Mouse (Mus musculus) fat pad, adult 2 months (tissue): ENCODE data around the gene Spaca4.

Experiments
- DNase-seq: peaks from one replicate; pipeline ENCODE4 v3.0.0-alpha.2; 2011; ENCODE audit warnings: low read depth, low spot score; ENCODE audit errors: extremely low read depth

Gene Spaca4

DNA sequence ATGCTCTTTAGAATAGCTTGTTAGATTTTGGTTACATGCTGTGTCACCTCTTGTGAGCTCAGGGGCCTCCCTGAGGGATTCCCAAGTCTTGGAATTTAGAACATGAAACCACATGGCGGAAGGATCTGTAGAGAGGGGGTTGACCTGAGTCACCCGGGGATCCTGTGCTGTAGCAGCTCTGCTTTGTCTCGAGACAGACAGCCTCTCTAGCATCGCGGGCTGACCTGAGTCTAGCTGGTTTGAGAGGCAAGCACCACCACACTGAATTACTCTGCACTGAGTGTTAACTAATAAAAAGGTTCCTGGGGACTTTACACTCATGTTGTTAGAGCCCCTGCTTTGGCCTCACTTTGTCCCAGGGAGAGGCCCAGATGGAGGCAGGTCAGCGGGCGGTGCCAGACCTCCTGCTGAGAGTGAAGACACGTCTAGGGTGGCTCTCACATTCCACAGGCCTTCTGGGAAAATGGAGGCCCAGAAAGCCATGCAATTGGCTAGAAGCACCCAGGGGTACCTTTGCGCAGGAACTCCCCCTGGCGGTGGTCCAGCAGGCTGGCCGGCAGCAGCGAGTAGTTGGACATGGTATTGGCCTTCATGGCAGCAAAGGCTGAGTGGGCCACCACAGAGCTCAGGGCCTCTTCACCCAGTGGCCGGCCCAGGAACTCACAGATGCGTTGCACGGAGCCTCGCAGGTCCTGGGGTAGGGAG lies 5.3 kb upstream of the Spaca4 start:
- no peak for DNase-seq

DNA sequence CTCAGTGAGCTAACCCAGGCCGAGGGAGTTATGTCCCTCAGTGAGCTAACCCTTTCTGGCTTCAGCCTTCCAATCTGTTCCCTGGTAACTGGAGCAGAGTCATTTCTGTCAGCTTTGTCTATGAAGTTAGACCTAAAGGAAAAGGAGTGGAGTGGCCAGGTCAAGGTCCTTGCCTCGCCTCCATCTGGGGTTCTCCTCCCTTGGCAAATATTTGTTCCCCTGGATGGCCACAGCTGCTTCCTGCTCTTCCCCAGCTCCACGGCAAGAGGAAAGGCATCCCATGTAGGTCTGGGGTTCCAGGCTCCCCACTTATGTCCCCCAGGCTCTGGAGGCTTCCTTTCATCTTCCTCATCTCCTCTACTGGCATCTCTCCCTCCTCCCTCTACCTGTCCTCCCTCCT lies 2.0 kb upstream of the Spaca4 start:
- no peak for DNase-seq

DNA sequence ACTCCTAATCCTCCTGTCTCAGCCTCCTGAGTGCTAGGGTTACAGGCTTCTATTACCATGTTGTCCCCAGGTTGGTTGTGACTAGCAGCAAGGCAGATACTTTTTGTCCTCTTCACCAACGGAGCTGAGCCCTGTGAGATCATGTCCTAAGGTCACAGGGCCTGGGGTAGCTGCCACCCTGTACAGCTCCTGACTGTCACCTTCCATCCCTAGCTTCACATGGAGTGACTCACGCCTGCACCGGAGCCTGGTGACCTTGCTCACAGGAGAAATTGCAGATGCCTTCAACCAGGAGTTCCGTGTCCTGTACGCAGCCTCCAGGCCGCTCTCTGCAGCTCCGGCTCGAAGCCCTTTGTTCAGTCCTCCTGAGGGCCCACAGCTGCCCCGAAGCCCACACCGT lies 806 bp upstream of the Spaca4 start:
- DNase-seq, result no peak

DNA sequence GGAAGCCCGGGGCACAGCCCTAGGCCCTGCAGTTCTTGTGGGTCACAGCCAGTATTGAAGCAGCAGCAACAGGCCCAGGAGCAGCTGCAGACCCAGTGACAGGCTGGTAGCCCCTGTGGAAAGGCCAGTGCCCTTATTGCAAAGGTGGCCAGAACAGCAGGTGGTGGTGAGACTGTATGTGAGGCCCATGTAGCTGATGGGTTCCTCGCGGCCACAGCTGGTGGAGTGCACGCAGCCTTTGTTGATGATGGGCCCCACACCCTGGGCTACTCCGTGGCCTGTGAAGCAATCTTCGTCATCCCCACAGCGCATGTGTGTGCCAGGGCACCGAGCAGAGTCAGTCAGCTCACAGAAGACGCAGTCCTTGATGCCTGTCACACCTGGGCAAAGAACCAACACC lies 462 bp downstream of the Spaca4 start:
- no peak for DNase-seq

DNA sequence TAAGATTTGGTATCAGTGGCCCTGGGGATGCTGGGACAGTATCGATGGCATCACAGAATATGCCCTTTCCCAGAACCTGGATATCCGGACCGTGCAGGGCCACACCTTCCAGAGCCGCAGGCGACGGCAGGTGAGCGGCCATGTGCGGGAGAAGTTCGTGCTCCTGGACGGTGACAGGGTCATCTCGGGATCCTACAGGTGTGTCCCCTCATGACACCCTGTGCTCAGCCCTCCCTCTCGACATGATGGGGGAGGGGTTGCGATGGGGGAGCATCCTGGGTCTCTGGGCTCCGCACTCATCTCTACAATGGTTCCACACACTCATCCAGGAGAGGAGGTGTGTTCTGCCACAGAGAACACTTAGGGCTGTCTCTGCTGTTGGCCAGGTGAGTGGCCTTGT lies 1.8 kb downstream of the Spaca4 start:
- no peak for DNase-seq

DNA sequence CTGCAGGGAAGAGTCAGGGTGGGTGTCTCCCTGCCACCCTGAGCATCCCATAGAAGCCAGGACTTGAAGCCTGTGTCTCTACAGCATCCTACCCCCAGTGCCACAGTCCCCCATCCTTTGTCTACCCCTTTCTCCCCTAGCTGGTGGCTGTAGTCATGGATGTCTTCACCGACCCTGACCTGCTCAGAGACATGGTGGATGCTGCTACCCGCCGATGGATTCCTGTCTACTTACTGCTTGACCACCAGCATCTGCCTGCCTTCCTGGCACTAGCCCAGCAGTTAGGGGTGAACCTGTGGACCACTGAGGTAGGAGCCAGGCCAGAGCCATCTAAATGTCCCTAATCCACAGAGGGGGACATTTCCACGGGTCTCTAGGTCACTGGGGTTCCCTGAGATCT lies 2.3 kb downstream of the Spaca4 start:
- no peak for DNase-seq

DNA sequence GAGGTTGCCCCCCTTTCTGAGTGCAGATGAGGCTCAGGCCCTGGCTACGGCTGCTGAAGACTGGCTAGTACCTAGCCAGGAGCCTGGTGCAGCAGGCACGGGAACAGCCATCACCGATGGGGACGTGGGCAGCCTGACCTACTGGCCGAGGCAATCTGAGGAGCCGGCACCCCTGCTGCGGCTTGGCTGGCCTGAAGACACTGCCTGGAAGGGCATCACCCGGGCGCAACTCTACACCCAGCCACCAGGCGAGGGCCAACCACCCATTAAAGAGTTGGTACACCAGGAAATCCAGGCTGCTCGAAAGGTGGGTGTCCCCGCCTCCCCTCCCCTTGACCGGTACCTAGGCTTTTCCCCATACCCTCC lies 3.3 kb downstream of the Spaca4 start:
- no peak for DNase-seq

DNA sequence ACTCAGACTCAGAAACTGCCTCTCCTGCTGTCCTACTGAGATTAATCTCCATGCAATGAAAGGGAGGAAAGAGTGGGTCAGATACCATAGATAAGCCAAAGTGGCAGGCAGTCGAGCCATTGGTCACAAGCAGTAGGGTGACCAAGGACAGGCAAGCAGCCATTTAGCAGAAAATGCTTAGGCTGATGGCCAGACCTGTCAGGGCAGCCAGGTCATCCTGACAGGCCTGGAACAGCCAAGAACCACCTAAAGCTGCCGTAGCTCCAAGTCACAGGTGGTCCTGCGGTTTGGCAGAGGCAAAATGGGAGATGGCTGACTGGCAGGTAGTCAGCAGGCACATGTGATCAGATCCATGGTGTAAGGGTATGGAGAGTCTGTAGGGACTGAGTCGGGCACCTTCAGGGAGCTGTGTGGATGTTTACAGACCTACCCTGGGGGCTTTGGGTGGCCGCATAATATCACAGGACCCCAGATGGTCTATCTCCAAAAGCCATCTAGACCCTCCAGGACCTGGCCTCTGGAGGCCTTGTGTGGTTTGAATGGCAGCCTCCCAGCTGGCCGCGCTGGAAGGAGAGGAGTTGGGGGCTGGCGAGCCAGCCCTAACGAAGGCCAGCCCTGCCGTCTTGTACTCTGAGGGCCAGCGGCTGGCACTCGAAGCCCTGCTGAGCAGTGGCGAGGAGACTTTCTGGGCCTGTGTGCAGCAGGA lies 3.8 kb downstream of the Spaca4 start:
- no peak for DNase-seq

DNA sequence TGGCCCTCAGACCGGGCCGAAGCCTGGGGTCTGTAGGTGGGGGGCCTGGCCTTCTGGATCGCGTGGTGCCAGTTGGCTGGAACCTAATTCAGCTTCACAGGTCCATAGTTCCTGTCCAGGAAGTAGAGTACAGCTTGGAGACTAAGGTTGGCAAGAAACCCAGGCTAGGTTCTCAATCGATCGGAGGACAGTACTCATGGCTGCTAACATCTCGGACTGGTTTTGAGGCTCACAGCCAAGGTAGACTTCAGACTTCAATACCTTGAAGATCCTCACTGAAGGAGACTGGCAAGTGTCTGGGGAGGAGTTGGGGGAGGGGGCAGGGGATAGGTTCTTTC lies 4.4 kb downstream of the Spaca4 start:
- no peak for DNase-seq

DNA sequence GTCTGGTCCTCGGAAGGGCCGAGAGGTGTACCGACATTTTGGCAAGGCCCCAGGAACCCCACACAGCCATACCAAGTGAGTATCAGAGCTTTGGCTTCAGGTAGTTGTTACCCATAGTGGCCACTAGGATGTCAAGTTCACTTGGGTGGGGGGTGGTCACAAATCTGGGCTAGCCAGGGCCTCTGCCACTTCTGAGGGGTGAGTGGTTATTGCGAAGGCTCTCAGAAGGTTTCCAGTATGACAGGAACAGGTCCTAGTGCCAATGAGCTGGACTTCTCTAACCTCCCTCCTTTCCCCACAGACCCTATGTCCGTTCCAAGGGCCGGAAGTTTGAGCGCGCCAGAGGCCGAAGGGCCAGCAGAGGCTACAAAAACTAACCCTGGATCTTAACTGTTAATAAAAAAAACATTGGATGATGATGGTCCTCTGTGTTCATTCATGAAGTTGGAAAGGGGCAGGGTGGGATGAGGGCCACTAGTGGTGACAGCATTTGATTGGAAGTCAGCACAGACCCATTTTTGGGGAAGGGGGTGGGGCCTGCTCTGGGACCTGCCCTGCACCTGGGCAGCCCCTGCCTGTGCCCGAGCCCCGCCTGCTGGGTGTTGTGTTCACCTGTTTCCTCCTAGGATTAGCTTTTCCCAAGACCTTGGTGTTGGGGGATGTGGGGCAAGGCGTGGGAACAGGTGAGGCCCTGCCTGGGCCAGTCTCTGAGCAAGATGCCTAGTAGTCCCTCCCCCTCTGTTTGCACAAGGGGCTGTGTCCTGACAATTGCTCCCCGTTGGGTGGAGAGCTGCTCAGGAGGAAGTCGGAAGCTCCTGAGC lies 5.0 kb downstream of the Spaca4 start, which contains the start of gene Fam83e:
Fam83e (plus strand) TSS at position 800 of the 821 bp plus-strand sequence.
- no peak for DNase-seq

DNA sequence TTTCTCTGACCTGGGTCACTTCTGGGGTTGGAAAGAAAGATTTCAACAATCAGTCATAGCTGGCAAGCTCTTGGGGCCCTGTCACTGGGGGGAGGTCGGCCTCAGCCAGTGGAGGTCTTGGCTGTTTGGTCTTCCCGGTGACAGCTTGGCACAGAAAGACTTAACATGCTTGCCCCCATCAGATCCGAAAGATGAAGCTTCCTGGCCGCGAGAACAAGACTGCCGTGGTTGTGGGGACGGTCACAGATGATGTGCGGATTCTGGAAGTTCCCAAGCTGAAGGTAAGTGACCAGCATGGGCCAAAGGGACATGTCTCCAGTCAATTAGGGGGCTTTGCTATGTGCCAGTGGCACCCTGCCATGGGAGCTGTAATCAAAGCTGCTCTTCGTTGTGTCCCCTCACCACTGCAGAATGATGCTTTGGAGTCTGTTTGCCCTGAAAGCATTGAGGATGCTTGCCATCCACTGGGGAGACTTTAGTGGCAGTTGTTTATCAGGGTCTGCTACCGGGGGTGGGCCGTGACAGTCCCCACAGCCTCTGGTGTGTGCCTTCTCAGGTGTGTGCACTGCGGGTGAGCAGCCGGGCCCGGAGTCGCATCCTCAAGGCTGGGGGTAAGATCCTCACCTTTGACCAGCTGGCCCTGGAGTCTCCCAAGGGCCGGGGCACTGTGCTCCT lies 5.7 kb downstream of the Spaca4 start:
- no peak for DNase-seq

DNA sequence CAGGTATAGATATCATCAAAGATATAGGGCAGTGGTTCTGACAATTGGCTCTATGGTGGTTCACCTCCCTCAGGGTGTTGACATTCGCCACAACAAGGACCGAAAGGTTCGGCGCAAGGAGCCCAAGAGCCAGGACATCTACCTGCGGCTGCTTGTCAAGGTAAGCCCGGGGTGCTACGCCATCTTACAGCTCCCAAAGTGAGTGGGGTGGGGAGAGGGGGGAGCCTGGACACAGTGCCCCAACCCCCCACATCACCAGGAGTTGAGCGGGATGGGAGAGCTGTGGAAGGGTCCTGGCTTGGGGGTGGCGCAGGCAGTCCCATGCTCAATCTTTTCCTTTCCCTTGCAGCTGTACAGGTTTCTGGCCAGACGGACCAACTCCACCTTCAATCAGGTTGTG lies 6.4 kb downstream of the Spaca4 start:
- DNase-seq, result no peak

DNA sequence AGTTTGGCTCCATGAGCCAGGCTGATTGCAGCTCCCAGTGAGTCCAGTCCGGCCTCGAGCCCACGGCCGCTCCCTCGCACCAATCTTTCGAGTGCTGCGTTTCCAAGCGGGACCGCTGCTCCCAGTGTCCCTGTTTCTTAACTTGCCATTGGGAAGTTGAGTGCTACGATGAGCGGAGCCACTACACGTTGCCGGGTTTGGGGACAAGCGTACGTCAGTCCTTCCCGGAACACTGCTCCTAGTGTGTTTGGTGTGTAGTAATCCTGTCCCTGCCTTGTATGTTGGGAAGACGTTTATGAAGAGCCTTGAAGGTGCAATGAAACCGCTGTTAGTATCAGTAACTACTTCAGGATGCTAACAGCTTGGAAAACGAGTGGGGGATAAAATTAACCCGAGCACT lies 7.3 kb downstream of the Spaca4 start:
- no peak for DNase-seq

DNA sequence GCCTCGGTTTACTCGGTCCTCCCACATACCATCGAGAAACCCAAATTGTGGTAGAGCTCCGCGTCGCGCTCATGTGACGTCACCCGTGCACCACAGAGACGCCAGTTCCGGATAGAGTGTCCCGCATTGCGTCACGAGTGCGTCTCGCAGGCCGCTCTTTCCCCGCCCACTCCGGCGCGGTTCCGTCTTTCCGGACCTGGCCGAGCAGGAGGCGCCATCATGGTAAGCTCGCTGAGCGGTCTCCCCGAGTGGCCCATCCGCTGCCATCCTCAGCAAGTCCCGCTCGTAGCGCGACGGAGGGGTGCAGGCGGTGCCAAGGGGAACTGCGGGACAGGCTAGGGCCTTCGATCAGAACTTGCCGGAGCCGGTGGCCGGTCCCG lies 7.7 kb downstream of the Spaca4 start, which contains the start of gene Sphk2:
Sphk2 (minus strand) TSS at position 85 of the 380 bp plus-strand sequence.
- no peak for DNase-seq

DNA sequence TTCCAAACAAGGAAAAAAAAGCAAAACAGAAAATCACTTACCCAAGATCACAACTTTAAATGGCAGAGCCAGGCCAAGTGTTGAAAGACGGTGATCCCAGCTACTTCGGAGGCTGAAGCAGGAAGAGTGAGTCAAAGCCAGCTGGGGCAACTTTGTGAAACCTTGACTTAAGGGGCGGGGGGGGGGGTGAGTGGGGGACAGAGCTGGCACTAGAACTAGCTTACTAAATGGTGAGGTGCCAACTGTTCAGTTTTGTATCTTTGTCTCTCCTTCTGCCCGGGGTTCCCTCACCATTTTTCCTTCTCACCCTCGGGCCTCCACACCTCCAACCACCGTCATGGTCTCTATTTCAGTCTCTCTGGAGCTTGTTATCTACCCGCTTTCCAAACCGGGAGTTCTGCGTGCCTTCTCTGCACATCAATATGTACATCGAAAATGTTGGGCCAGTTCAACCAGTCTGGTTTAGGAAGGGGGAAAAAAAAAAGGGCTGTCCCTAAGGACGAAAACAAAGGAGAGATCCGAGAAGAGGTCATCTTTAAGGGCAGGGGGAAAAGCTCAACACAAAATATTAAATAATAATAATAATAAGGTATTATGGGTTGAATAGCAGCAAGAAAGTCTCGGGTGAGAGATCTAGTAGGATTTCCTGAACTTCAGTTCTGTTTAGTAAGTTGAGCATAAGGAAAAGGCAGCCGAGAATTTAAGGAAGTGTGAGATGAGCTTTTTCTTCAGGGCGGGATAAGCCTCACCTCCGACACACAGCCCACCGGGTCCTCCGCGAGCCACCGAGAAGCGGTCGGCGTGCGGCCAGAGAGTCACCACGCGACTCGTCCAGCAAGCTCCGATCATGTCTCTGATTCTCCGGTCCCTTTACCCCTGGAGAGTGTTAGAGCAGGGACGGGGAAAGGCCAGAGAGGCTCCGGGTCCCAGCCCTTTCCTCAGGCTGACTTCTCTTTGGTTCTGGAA lies 8.4 kb downstream of the Spaca4 start:
- no peak for DNase-seq

DNA sequence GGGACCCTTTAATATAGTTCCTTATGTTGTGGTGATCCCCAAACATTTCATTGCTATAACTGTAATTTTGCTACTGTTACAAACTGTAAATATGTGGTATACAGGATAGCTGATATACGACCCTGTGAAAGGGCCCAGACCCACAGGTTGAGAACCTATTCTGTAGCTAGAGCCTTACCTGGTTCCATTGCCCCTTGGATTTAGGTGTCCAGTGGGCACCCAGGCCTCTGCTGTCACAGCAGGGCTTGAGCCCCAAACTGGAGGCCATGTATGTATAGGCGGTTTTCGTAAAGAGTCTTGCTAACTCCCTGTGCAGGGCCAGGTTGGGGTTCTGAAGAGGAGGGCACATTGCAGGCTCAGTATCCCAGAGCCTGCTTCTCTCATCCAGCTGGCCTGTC lies 9.2 kb downstream of the Spaca4 start:
- DNase-seq, result no peak

DNA sequence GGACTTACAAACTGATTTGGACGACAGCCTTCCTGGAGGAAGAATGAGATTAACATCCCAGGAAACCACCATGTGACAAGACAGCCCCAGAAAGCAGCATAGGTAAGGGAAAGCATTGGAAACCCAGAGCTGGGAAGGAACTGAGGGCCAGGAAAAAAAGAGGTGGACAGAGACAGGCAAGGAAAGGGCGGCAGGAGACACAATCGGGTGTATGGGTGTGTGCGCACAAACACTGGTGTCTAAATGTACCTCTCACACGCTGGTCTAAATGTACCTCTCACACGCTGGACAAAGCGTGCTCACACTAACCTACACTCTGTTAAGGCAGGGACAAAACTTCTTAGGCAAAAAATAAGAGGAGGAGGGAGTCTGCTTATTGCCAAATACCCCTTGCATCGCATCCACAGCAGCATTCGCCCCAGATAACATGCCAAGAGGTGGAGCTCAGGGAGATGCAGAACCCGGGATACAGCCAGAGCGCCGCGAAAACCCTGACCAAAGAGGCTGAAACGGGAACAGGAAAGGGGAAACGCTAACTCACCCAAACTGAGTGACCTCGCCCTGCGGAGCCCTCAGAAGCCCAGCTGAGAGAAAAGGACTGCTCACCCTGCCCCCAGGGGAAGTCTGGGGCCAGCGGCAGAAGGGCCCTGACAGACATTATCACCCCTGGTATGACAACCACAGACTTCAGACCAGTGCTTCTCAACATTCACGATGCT lies 9.7 kb downstream of the Spaca4 start:
- no peak for DNase-seq

DNA sequence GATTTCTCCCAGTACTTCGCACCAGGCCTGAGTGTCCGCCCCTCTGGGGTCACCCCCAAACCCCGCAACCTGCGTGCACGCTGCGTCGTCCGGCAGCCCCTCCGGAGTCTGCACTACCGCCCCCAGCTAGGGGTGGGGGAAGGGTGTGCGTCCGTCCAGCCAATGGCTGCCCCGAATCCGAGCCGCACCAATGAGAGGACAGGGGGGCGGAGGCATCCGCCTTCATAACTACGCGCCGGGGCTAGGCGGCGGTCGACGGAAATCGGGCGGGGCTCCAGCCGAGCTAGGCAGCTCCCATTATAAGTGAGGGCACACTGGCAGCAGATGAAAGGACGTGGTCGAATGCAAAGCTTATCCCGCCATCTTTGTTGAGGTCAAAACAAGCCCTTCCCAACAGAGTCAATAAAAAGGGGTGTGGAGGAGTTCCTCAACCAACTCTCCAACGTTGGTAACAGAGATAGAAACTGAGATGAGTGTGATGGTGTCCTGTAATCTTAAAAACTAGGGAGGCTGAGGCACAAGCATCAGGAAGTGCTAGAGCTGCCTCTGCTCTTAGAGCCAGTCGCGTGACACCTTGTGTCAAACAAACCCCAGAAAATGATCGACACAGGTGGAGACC lies 10.4 kb downstream of the Spaca4 start, which contains the start of gene Rpl18:
Rpl18 (plus strand) TSS at position 368 of the 619 bp plus-strand sequence.
- DNase-seq, result no peak

DNA sequence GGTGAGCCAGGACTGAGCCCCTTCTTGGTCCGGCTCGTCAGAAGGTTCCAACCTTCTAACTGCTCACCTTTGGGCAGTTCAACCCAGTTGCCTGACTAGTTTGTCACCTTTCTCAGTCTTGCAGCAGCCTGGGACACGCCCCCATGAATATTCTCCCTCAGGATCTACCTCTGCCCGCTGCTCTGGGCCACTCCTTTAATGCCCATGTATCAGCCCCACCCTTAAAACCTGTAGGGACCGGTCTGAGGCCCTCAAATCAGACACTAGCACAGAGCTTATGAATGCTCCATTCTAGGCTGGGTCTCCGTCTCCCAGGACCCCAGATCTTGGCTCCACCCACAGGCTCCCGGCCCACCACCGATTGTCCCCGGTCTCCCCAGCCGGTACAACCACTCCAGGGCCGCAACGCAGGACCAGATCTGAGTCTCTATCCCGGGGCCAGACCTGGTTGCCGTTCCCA lies 11.0 kb downstream of the Spaca4 start:
- DNase-seq, result no peak
